Mouse (Mus musculus) hindbrain, embryonic 11.5 days (tissue): ENCODE results near the gene Amotl2. TPM values are rescaled to one million over a fixed set of nuclear protein-coding genes. Genes with fewer than 3 reads are reported as not detected.

Experiments used
- ATAC-seq: fragments of 200-750 bp; cut with Nextera tagmentation; 2 replicates; pipeline ENCODE4 v1.8.0; 2017; ENCODE audit warnings: mild to moderate bottlenecking, moderate TSS enrichment, moderate library complexity; ENCODE audit not compliant: low FRiP score
- DNase-seq: peaks from one replicate; pipeline ENCODE4 v3.0.0-alpha.2; 2015; ENCODE audit warnings: low spot score
- H3K27ac ChIP-seq: fragments of 300-500 bp; sonication (generic); 2 replicates; pipeline ENCODE4 v1.5.1; 2014; ENCODE audit warnings: mild to moderate bottlenecking, low read depth, low read length
- H3K27me3 ChIP-seq: fragments of 300-500 bp; sonication (generic); 2 replicates; pipeline ENCODE4 v1.6.1; 2014; ENCODE audit warnings: mild to moderate bottlenecking, low read length, moderate library complexity, mixed read lengths; ENCODE audit not compliant: control insufficient read depth, insufficient read depth
- H3K36me3 ChIP-seq: fragments of 300-500 bp; sonication (generic); 2 replicates; pipeline ENCODE4 v1.6.1; 2014; ENCODE audit warnings: mild to moderate bottlenecking, low read length, moderate library complexity, mixed read lengths; ENCODE audit not compliant: control insufficient read depth, insufficient read depth
- H3K4me1 ChIP-seq: fragments of 300-500 bp; sonication (generic); replicated peaks from 2 replicates; pipeline ENCODE4 v1.6.1; 2014; ENCODE audit warnings: low read length, mixed read lengths; ENCODE audit not compliant: control insufficient read depth, insufficient read depth
- H3K4me2 ChIP-seq: fragments of 300-500 bp; sonication (generic); replicated peaks from 2 replicates; pipeline ENCODE4 v1.6.1; 2014; ENCODE audit warnings: mild to moderate bottlenecking, low read depth, low read length
- H3K4me3 ChIP-seq: fragments of 300-500 bp; sonication (generic); 2 replicates; pipeline ENCODE4 v1.5.1; 2014; ENCODE audit warnings: low read depth, low read length
- H3K9ac ChIP-seq: fragments of 300-500 bp; sonication (generic); 2 replicates; pipeline ENCODE4 v1.6.1; 2014; ENCODE audit warnings: low read depth, low read length
- H3K9me3 ChIP-seq: fragments of 300-500 bp; sonication (generic); 2 replicates; pipeline ENCODE4 v1.6.1; 2016; ENCODE audit warnings: low read length; ENCODE audit not compliant: control insufficient read depth
- WGBS: fragments of 180-500 bp; shearing (Covaris S2); extraction: QIAGEN DNeasy Blood & Tissue Kit; methylation state at CpG from one replicate; pipeline ENCODE4 v1.1.7; 2014; 5-methylcytosine and 5-hydroxymethylcytosine counted together
- polyA plus RNA-seq: library from polyadenylated mRNA; unstranded; fragments of >200 nt; fragmentation: Nextera tagmentation; extraction: Ambion mirVana; gene quantifications from 2 replicates; pipeline ENCODE4 v1.2.1, GENCODE M21; 2014

Gene Amotl2
- polyA plus RNA-seq, 1 experiment from 2014 or later: 39.7 TPM

- no peak overlapping the region for H3K4me3 ChIP-seq
- peaks cover 16% of the 10 kb centered on the region for H3K36me3 ChIP-seq
- H3K27me3 ChIP-seq: no peaks in the 10 kb centered on the region
- no peaks in the 10 kb centered on the region for H3K4me1 ChIP-seq
- H3K9me3 ChIP-seq: no peaks in the 10 kb centered on the region
- H3K9ac ChIP-seq: no peak overlapping the region
- 74% methylated on average over 1 of the region's 1 CpGs for WGBS
- H3K27ac ChIP-seq: no peak overlapping the region
- ATAC-seq: no peak
- DNase-seq: no peak
- H3K4me2 ChIP-seq: no peak overlapping the region
Measured at GRCm38 (mm10) chr9:102734739-102735075, 18.2 kb downstream of the Amotl2 start.

- WGBS: 84% methylated on average over 3 of the region's 3 CpGs
- H3K36me3 ChIP-seq: peaks cover 12% of the 10 kb centered on the region
- ATAC-seq (no peak), DNase-seq (no peak)
- no peaks in the 10 kb centered on the region for H3K4me1 ChIP-seq
- no peaks in the 10 kb centered on the region for H3K27me3 ChIP-seq
- H3K27ac ChIP-seq: no peak overlapping the region
- no peak overlapping the region for H3K9ac ChIP-seq
- H3K4me3 ChIP-seq: no peak overlapping the region
- no peak overlapping the region for H3K4me2 ChIP-seq
- no peaks in the 10 kb centered on the region for H3K9me3 ChIP-seq
Measured at GRCm38 (mm10) chr9:102735231-102735630, 18.8 kb downstream of the Amotl2 start.

GRCm38 (mm10) chr9:102735996-102736395 lies 19.5 kb downstream of the Amotl2 start:
- ATAC-seq: no peak
- 56% methylated on average over 1 of the region's 1 CpGs for WGBS
- DNase-seq: no peak
- Histone ChIP-seq H3K27ac (no peak overlapping the region), H3K4me3 (no peak overlapping the region), H3K9ac (no peak overlapping the region), H3K9me3 (no peaks in the 10 kb centered on the region), H3K4me1 (no peaks in the 10 kb centered on the region), H3K4me2 (no peak overlapping the region), H3K36me3 (peaks cover 6% of the 10 kb centered on the region; the same call in 1 of the 2 replicates), H3K27me3 (no peaks in the 10 kb centered on the region)

DNA sequence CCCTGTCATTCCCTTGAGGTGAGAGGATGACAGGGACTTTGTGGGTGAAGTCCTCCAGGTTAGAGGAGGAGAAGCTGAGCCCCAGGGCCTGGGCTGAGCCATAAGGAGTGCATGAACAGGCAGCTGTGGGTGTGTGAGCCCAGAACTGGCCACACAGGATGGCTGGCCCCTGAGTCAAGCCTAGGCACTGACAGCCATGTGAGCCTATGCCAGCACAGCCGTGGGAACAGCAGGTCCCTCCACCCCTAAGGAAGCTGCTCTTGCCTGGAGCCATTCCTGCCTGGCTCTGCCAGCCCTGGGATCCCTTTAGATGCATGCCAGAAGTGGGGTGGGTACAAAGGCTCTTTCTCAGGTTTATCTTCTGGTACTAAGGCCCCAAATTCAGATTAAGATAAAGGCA lies 20.9 kb downstream of the Amotl2 start:
- Histone ChIP-seq H3K4me2 (no peak overlapping the region), H3K27ac (no peak overlapping the region), H3K27me3 (no peaks in the 10 kb centered on the region), H3K9me3 (no peaks in the 10 kb centered on the region), H3K9ac (no peak overlapping the region), H3K4me3 (no peak overlapping the region), H3K4me1 (no peaks in the 10 kb centered on the region), H3K36me3 (peaks cover under 1% of the 10 kb centered on the region; the same call in 1 of the 2 replicates)
- no peak for ATAC-seq
- 65% methylated on average over 1 of the region's 1 CpGs for WGBS
- no peak for DNase-seq

DNA sequence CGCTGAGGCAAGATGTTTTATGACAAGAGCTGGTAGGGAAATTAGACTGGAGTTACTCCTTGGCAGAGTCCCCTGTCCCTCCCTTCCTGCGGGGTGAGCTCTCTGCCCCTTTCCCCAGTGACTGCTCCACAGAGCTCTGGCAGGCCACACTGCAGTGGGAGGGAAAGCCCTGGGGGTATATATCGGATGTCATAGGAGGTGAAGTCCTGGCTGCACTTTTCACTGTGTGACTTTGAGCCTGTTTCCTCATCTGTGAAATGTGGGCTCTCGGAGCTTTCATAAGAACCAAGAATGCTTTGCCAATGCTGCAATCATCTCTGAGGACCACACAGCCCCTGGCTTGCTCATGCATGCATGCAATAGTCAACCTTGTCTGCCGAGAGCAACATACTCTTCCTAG lies 30.3 kb downstream of the Amotl2 start:
- Histone ChIP-seq H3K27ac (no peak overlapping the region), H3K9ac (no peak overlapping the region), H3K9me3 (no peaks in the 10 kb centered on the region), H3K27me3 (no peaks in the 10 kb centered on the region), H3K4me1 (no peaks in the 10 kb centered on the region), H3K4me2 (no peak overlapping the region), H3K4me3 (no peak overlapping the region), H3K36me3 (no peaks in the 10 kb centered on the region)
- no peak for ATAC-seq
- WGBS: 83% methylated on average over 5 of the region's 5 CpGs
- DNase-seq: no peak

DNA sequence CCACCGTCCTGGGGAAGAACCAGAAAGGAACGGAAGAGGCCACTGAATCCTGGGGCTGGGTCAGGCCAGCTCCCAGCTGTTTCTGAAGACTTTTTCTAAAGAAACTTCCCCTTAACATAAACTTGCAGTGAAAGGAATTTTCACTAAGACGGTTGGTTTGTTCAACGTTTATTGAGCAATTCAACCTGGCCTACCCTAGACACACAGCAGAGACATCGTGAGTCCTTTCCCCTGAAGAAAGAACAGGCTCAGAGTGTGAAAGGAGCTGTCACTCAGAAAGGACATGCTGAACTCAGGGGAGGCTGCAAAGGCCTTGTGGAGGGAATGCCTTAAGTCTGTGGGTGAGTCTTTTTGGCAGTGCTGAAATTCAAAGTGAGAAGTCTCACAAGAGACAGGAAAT lies 31.4 kb downstream of the Amotl2 start:
- H3K27ac ChIP-seq: no peak overlapping the region
- ATAC-seq (no peak), DNase-seq (no peak)
- H3K36me3 ChIP-seq: no peaks in the 10 kb centered on the region
- no peak overlapping the region for H3K9ac ChIP-seq
- WGBS: 55% methylated on average over 5 of the region's 5 CpGs
- no peaks in the 10 kb centered on the region for H3K9me3 ChIP-seq
- no peaks in the 10 kb centered on the region for H3K4me1 ChIP-seq
- H3K4me2 ChIP-seq: no peak overlapping the region
- H3K27me3 ChIP-seq: no peaks in the 10 kb centered on the region
- no peak overlapping the region for H3K4me3 ChIP-seq

DNA sequence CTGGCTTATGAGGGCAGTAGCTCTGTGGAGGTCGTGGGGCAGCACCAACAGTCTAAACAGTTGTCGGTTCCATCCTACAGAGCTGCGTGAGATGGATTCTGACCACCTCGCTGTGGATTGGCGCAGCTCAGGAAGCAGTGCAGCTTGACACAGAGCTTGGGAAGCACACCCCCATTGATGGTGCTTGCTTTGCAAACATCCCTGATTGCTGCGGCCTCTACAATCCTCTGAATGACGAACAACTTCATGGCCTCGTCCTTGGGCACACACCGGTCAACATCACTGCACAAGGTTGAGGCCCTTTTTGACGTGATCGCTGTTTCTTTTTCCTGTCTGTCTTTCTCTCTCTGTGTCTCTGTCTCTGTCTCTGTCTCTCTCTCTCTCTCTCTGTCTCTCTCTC lies 32.7 kb downstream of the Amotl2 start:
- H3K4me2 ChIP-seq: no peak overlapping the region
- no peak overlapping the region for H3K9ac ChIP-seq
- no peaks in the 10 kb centered on the region for H3K27me3 ChIP-seq
- ATAC-seq (no peak), DNase-seq (no peak)
- H3K27ac ChIP-seq: no peak overlapping the region
- no peaks in the 10 kb centered on the region for H3K4me1 ChIP-seq
- no peaks in the 10 kb centered on the region for H3K36me3 ChIP-seq
- WGBS: 83% methylated on average over 11 of the region's 11 CpGs
- no peak overlapping the region for H3K4me3 ChIP-seq
- H3K9me3 ChIP-seq: no peaks in the 10 kb centered on the region

GRCm38 (mm10) chr9:102751632-102752303 lies 35.3 kb downstream of the Amotl2 start:
- DNase-seq (no peak), ATAC-seq (no peak)
- Histone ChIP-seq H3K4me2 (no peak overlapping the region), H3K36me3 (no peaks in the 10 kb centered on the region), H3K27me3 (no peaks in the 10 kb centered on the region), H3K27ac (no peak overlapping the region), H3K4me1 (no peaks in the 10 kb centered on the region), H3K9me3 (no peaks in the 10 kb centered on the region), H3K4me3 (no peak overlapping the region), H3K9ac (no peak overlapping the region)
- WGBS: 92% methylated on average over 5 of the region's 5 CpGs

GRCm38 (mm10) chr9:102753299-102753698 lies 36.8 kb downstream of the Amotl2 start:
- Histone ChIP-seq H3K36me3 (no peaks in the 10 kb centered on the region), H3K27me3 (no peaks in the 10 kb centered on the region), H3K4me2 (no peak overlapping the region), H3K4me1 (no peaks in the 10 kb centered on the region), H3K9ac (no peak overlapping the region), H3K9me3 (no peaks in the 10 kb centered on the region), H3K27ac (no peak overlapping the region), H3K4me3 (no peak overlapping the region)
- DNase-seq (no peak), ATAC-seq (no peak)
